Mouse (Mus musculus): Measurements from ENCODE around the gene Kcnh1. TPM values are rescaled to one million over a fixed set of nuclear protein-coding genes. Genes with fewer than 3 reads are reported as not detected.

Gene Kcnh1
- polyA plus RNA-seq, 1 experiment = 0.14 TPM

DNA sequence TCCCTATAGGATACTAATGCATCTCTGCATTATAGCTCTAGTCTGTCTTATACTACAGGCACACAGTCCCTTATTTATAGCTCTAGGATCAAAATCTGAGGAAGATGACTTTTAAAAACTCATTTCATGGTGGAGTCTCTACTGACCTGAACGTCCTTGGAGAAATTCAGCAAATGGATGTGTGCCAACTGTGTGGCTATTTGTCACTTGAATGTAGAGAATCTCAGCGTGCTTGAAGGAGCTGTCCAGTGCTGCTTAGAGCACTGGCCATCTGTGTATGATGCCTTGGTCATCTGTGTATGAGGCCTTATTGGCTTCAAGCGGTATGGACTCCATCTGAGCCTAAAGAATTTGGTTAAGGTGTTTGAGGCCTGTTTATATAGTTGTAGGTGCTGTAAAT lies 100.7 kb downstream of the Kcnh1 start:
- Histone ChIP-seq H3K4me1 (ENCODE audit: control insufficient read depth, insufficient read depth, low read length) (no peaks in the 10 kb centered on the region), H3K27ac (ENCODE audit: control insufficient read depth, insufficient read depth, low read depth, low read length) (no peak overlapping the region), H3K36me3 (ENCODE audit: control insufficient read depth, insufficient read depth, low read length) (no peaks in the 10 kb centered on the region), H3K27me3 (ENCODE audit: control insufficient read depth, insufficient read depth, low read length) (no peaks in the 10 kb centered on the region), H3K4me3 (ENCODE audit: control insufficient read depth, low read depth, low read length) (no peak overlapping the region)
- TF ChIP-seq POLR2A (IDR thresholded peaks at IDR 0.05; ENCODE audit: control insufficient read depth, low read depth, low read length) (no peak), CTCF (IDR thresholded peaks at IDR 0.05; ENCODE audit: control insufficient read depth, insufficient read depth, insufficient replicate concordance, low read depth, low read length) (no peak)

- TF ChIP-seq CTCF (IDR thresholded peaks at IDR 0.05; ENCODE audit: control insufficient read depth, insufficient read depth, insufficient replicate concordance, low read depth, low read length) (no peak), POLR2A (IDR thresholded peaks at IDR 0.05; ENCODE audit: control insufficient read depth, low read depth, low read length) (no peak)
- no peaks in the 10 kb centered on the region for H3K36me3 ChIP-seq (ENCODE audit: control insufficient read depth, insufficient read depth, low read length)
Measured at GRCm38 (mm10) chr1:192293391-192293790, 102.8 kb downstream of the Kcnh1 start.

DNA sequence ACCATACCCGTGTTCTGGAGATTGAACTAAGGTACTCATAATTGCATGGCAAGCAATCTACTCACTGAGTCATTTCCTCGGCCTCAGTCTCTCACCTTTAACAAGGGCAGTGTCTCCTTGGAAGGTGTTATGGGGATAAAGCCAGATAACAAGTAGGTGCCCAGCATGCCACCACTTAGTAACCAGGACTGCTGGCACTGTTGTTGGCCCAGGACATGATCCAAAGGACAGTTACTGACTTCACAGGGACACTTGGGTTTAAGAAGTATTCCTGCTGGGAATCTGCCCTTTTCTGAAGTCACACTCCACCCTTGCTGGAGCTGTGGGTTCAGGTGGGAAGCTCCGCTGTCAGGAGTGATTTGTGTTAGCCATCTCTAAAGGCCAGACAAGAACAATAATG lies 103.3 kb downstream of the Kcnh1 start:
- H3K4me3 ChIP-seq (ENCODE audit: control insufficient read depth, low read depth, low read length) = no peak overlapping the region
- no peak overlapping the region for H3K27ac ChIP-seq (ENCODE audit: control insufficient read depth, insufficient read depth, low read depth, low read length)
- no peaks in the 10 kb centered on the region for H3K27me3 ChIP-seq (ENCODE audit: control insufficient read depth, insufficient read depth, low read length)
- TF ChIP-seq CTCF (IDR thresholded peaks at IDR 0.05; ENCODE audit: control insufficient read depth, insufficient read depth, insufficient replicate concordance, low read depth, low read length) = no peak
- no peak for TF ChIP-seq POLR2A (IDR thresholded peaks at IDR 0.05; ENCODE audit: control insufficient read depth, low read depth, low read length)
- H3K4me1 ChIP-seq (ENCODE audit: control insufficient read depth, insufficient read depth, low read length) = no peaks in the 10 kb centered on the region
- no peaks in the 10 kb centered on the region for H3K36me3 ChIP-seq (ENCODE audit: control insufficient read depth, insufficient read depth, low read length)

More at GRCm38 (mm10) chr1:192293391-192293790, 102.8 kb downstream of the Kcnh1 start:
- H3K4me3 ChIP-seq (ENCODE audit: control insufficient read depth, low read depth, low read length) = no peak overlapping the region
- no peak overlapping the region for H3K27ac ChIP-seq (ENCODE audit: control insufficient read depth, insufficient read depth, low read depth, low read length)
- H3K4me1 ChIP-seq (ENCODE audit: control insufficient read depth, insufficient read depth, low read length) = no peaks in the 10 kb centered on the region
- H3K27me3 ChIP-seq (ENCODE audit: control insufficient read depth, insufficient read depth, low read length) = no peaks in the 10 kb centered on the region

DNA sequence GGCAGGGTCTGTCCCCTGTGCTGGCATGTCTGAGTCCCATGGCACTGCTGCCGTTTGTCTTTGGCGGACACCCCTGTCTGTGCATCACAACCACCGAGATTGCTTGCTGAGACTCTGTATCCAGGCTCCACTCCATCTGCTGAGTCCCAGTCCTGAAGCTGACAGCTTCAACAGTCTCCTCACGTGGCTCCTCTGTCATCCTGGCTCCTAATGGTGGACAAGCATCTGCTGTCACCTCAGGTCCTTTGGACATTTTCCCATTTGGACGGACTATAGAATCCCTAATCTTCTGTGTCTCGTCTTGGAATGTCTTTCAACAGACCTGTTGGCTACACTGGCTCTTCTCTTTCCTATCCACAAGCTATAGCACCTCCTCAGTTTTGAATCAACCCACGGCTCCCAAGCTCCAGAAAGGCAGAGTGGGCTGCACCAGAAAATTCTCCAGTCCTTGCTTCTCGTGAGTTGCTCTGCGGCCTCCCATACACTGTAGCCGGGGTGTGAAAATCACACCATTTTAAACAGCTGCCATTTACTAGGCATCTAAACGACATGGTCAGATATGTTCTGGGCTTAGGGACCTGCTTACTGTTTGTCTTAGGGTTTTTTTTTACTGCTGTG lies 104.8 kb downstream of the Kcnh1 start:
- Histone ChIP-seq H3K4me1 (ENCODE audit: control insufficient read depth, insufficient read depth, low read length) (no peaks in the 10 kb centered on the region), H3K27ac (ENCODE audit: control insufficient read depth, insufficient read depth, low read depth, low read length) (no peak overlapping the region), H3K27me3 (ENCODE audit: control insufficient read depth, insufficient read depth, low read length) (no peaks in the 10 kb centered on the region), H3K4me3 (ENCODE audit: control insufficient read depth, low read depth, low read length) (no peak overlapping the region), H3K36me3 (ENCODE audit: control insufficient read depth, insufficient read depth, low read length) (no peaks in the 10 kb centered on the region)
- TF ChIP-seq POLR2A (IDR thresholded peaks at IDR 0.05; ENCODE audit: control insufficient read depth, low read depth, low read length) = no peak
- TF ChIP-seq CTCF (IDR thresholded peaks at IDR 0.05; ENCODE audit: control insufficient read depth, insufficient read depth, insufficient replicate concordance, low read depth, low read length) = no peak

DNA sequence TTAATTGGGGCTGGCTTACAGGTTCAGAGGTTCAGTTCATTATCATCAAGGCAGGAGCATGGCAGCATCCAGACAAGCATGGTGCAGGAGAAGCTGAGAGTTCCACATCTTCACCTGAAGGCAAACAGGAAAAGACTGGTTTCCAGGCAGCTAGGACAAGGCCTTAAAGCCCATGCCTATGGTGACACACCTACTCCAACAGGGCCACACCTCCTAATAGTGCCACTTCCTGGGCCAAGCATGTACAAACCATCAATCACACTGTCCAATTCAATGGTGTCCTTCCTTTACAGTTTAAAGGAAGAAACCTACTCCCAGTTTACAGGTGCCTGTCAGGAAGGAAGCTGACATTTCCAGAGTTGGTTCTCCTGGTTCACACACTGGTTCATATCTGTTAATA lies 105.3 kb downstream of the Kcnh1 start:
- H3K4me1 ChIP-seq (ENCODE audit: control insufficient read depth, insufficient read depth, low read length) = no peaks in the 10 kb centered on the region; the same call in 1 of the 2 replicates
- H3K36me3 ChIP-seq (ENCODE audit: control insufficient read depth, insufficient read depth, low read length) = no peaks in the 10 kb centered on the region
- H3K4me3 ChIP-seq (ENCODE audit: control insufficient read depth, low read depth, low read length) = no peak overlapping the region
- H3K27me3 ChIP-seq (ENCODE audit: control insufficient read depth, insufficient read depth, low read length) = no peaks in the 10 kb centered on the region
- H3K27ac ChIP-seq (ENCODE audit: control insufficient read depth, insufficient read depth, low read depth, low read length) = no peak overlapping the region
- TF ChIP-seq CTCF (IDR thresholded peaks at IDR 0.05; ENCODE audit: control insufficient read depth, insufficient read depth, insufficient replicate concordance, low read depth, low read length) = no peak
- TF ChIP-seq POLR2A (IDR thresholded peaks at IDR 0.05; ENCODE audit: control insufficient read depth, low read depth, low read length) = no peak

- TF ChIP-seq POLR2A (IDR thresholded peaks at IDR 0.05; ENCODE audit: control insufficient read depth, low read depth, low read length) (no peak), CTCF (IDR thresholded peaks at IDR 0.05; ENCODE audit: control insufficient read depth, insufficient read depth, insufficient replicate concordance, low read depth, low read length) (no peak)
- Histone ChIP-seq H3K27ac (ENCODE audit: control insufficient read depth, insufficient read depth, low read depth, low read length) (no peak overlapping the region), H3K4me1 (ENCODE audit: control insufficient read depth, insufficient read depth, low read length) (no peaks in the 10 kb centered on the region; the same call in 1 of the 2 replicates), H3K4me3 (ENCODE audit: control insufficient read depth, low read depth, low read length) (no peak overlapping the region), H3K36me3 (ENCODE audit: control insufficient read depth, insufficient read depth, low read length) (no peaks in the 10 kb centered on the region), H3K27me3 (ENCODE audit: control insufficient read depth, insufficient read depth, low read length) (no peaks in the 10 kb centered on the region)
Measured at GRCm38 (mm10) chr1:192297481-192298128, 107.0 kb downstream of the Kcnh1 start.

DNA sequence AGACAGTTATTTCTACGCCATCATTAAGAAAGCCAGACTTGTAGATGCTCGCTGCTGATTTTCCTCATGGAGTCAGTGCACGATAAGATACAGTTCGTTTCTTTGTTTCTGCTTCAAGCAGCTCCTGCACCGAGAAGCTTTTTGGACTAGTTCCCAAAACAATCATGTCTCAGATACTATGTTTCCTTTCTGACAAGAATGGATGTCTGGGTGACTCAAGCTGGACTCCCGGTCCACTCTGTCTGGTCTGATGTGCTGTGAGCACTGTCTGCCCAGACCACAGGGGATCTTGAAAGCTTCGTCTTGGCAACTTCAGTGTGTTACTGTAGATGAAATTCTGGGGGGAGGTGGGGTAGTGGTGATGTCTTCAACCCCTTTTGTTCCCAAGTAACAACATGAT lies 109.8 kb downstream of the Kcnh1 start:
- TF ChIP-seq POLR2A (IDR thresholded peaks at IDR 0.05; ENCODE audit: control insufficient read depth, low read depth, low read length) (no peak), CTCF (IDR thresholded peaks at IDR 0.05; ENCODE audit: control insufficient read depth, insufficient read depth, insufficient replicate concordance, low read depth, low read length) (no peak)
- H3K27ac ChIP-seq (ENCODE audit: control insufficient read depth, insufficient read depth, low read depth, low read length) = no peak overlapping the region
- no peaks in the 10 kb centered on the region for H3K36me3 ChIP-seq (ENCODE audit: control insufficient read depth, insufficient read depth, low read length)
- no peak overlapping the region for H3K4me3 ChIP-seq (ENCODE audit: control insufficient read depth, low read depth, low read length)
- no peaks in the 10 kb centered on the region for H3K27me3 ChIP-seq (ENCODE audit: control insufficient read depth, insufficient read depth, low read length)
- H3K4me1 ChIP-seq (ENCODE audit: control insufficient read depth, insufficient read depth, low read length) = no peaks in the 10 kb centered on the region; the same call in 1 of the 2 replicates

All from testis, adult 2 months (tissue).